Mouse (Mus musculus): ENCODE measurements around the gene Gm20388. TPM values are rescaled to one million over a fixed set of nuclear protein-coding genes. Genes with fewer than 3 reads are reported as not detected.

The Gm20388 gene
- polyA plus RNA-seq, 1 experiment from 2014 or later: 5.5 TPM

GRCm38 (mm10) chr8:122246257-122247211 is 2335.9 kb downstream of the Gm20388 start:
- peaks cover 10% of the 10 kb centered on the region for H3K4me1 ChIP-seq
- no peaks in the 10 kb centered on the region for H3K27me3 ChIP-seq
- no peaks in the 10 kb centered on the region for H3K36me3 ChIP-seq
- 38% methylated on average over 12 of the region's 12 CpGs for WGBS
- peak; percentile 55; the same call in 1 of the 2 replicates for ATAC-seq (ENCODE audit: borderline replicate concordance, extremely low read depth, low FRiP score, low TSS enrichment)
- H3K9ac ChIP-seq: no peak overlapping the region
- no peak overlapping the region for H3K4me3 ChIP-seq
- H3K27ac ChIP-seq: no peak overlapping the region
- no peak overlapping the region for H3K4me2 ChIP-seq
- no peaks in the 10 kb centered on the region for H3K9me3 ChIP-seq

DNA sequence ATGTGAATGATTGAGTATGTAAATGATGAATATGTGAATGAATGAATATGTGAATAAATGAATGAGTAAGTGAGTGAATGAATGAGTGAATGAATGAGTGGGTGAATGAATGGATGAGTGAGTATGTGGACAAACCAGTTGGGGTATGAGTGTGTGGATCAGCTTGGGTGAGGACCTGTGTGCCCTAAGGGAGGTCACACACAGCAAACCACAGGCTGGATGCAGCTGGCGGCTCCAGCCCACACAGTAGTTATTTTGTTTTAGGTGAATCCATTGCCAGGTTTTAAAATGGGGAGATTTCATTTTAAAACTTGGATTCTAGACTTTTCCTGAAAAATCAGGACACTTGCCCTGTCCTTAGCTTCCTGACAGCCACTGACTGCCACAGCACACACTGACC is 2341.1 kb downstream of the Gm20388 start:
- Histone ChIP-seq H3K4me2 (no peak overlapping the region), H3K27ac (no peak overlapping the region), H3K9me3 (no peaks in the 10 kb centered on the region), H3K4me3 (no peak overlapping the region), H3K4me1 (peaks cover 1% of the 10 kb centered on the region; the same call in 1 of the 2 replicates), H3K9ac (no peak overlapping the region), H3K27me3 (peaks cover 19% of the 10 kb centered on the region), H3K36me3 (no peaks in the 10 kb centered on the region)
- WGBS: 72% methylated on average over 1 of the region's 1 CpGs
- ATAC-seq (ENCODE audit: borderline replicate concordance, extremely low read depth, low FRiP score, low TSS enrichment): no peak

DNA sequence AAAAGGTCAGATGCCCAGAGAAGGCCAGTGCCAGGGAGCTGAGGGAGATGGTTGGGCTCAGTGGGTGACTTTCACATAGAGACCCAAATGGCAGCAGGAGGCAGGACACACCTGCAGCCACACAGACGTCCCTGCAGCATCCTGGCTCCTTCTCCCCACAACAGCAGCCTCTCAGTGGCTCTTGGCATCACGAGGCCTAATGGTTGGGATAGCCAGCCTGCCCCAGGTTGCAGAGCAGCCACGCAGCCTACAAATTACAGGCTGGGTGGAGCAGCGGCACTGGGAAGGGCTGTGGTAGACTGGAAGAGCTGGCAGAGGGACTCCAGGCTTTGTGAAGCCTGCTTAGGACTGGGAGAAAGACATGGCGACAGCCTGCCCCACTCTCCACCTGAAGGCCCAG is 2341.7 kb downstream of the Gm20388 start:
- no peaks in the 10 kb centered on the region for H3K4me1 ChIP-seq
- ATAC-seq (ENCODE audit: borderline replicate concordance, extremely low read depth, low FRiP score, low TSS enrichment): no peak
- no peaks in the 10 kb centered on the region for H3K9me3 ChIP-seq
- no peak overlapping the region for H3K4me2 ChIP-seq
- WGBS: 48% methylated on average over 5 of the region's 5 CpGs
- no peak overlapping the region for H3K9ac ChIP-seq
- peaks cover 19% of the 10 kb centered on the region for H3K27me3 ChIP-seq
- H3K36me3 ChIP-seq: no peaks in the 10 kb centered on the region
- H3K27ac ChIP-seq: no peak overlapping the region
- no peak overlapping the region for H3K4me3 ChIP-seq

DNA sequence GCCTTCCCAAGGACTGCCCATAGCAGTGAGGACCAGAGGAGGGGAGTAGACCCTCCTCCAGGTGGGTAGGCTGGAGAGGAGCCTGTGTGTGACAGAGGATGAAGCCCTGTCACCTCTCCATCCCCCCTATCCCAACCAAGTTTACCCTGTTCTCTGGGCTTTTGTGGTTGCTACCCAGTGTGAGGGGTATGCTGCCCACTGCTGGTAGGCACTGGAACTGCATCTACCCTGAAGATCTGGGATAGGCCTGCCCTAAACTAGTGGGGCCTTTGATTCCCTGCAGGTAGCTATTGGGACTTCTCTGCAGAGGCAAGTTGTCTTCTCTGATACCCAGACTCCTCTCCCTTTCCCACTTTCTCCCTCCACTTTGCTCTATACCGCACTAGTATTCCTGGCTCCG is 2348.7 kb downstream of the Gm20388 start:
- Histone ChIP-seq H3K9ac (no peak overlapping the region), H3K9me3 (no peaks in the 10 kb centered on the region), H3K27ac (no peak overlapping the region), H3K4me2 (no peak overlapping the region), H3K4me1 (no peaks in the 10 kb centered on the region), H3K36me3 (no peaks in the 10 kb centered on the region), H3K4me3 (no peak overlapping the region), H3K27me3 (peaks cover 14% of the 10 kb centered on the region)
- 64% methylated on average over 2 of the region's 2 CpGs for WGBS
- no peak for ATAC-seq (ENCODE audit: borderline replicate concordance, extremely low read depth, low FRiP score, low TSS enrichment)

DNA sequence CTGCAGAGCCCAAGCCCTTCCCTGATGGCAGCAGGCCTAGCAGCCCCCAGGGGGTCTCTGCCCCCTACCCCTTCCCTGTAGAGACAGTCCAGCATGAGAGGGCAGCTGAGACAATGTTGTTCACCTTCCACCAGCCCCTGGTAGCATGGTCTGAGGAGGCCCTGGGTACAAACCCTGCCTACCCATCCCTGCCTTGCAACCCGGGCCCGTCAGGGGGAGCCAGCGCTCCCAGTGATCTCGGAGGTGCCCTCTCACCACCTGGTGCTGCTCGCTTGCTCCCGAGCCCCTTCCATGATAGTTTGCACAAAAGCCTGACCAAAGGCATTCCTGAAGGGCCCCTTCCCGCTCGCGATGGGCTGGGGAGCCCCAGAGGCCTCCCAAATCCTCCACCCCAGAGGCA is 2350.1 kb downstream of the Gm20388 start:
- no peak overlapping the region for H3K4me2 ChIP-seq
- H3K4me3 ChIP-seq: no peak overlapping the region
- 49% methylated on average over 9 of the region's 9 CpGs for WGBS
- H3K27ac ChIP-seq: no peak overlapping the region
- peaks cover 5% of the 10 kb centered on the region for H3K27me3 ChIP-seq
- ATAC-seq (ENCODE audit: borderline replicate concordance, extremely low read depth, low FRiP score, low TSS enrichment): no peak
- H3K9ac ChIP-seq: no peak overlapping the region
- no peaks in the 10 kb centered on the region for H3K36me3 ChIP-seq
- no peaks in the 10 kb centered on the region for H3K4me1 ChIP-seq
- H3K9me3 ChIP-seq: no peaks in the 10 kb centered on the region

- 0 out of 2 replicates have a peak, but pooled peaks cover 3% of the 10 kb centered on the region for H3K27me3 ChIP-seq
- no peak for ATAC-seq (ENCODE audit: borderline replicate concordance, extremely low read depth, low FRiP score, low TSS enrichment)
- no peak overlapping the region for H3K4me3 ChIP-seq
- no peak overlapping the region for H3K4me2 ChIP-seq
- no peak overlapping the region for H3K9ac ChIP-seq
- no peaks in the 10 kb centered on the region for H3K4me1 ChIP-seq
- 61% methylated on average over 16 of the region's 16 CpGs for WGBS
- no peak overlapping the region for H3K27ac ChIP-seq
- no peaks in the 10 kb centered on the region for H3K36me3 ChIP-seq
- no peaks in the 10 kb centered on the region for H3K9me3 ChIP-seq
Measured at GRCm38 (mm10) chr8:122262835-122263234, 2352.2 kb downstream of the Gm20388 start.

DNA sequence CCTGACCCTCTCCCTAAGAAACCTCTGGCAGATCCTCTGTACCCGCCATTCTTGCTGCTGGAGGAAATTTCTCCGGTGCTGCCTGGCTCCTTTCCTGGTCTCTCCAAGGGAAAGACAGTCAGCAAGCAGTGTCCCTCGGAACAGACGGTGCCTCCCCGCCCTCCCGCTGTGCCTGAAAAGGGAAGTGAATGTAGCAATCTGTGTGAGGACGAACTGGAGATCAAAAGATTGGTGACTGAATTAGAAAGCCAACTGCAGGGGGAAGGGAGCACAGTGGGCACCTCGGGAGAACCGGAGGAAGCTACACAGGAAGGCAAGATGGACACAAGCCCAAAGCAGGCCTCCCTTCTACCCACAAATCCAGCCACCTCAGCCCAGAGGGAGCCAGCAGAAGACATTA is 2353.6 kb downstream of the Gm20388 start:
- Histone ChIP-seq H3K27ac (no peak overlapping the region), H3K4me3 (no peak overlapping the region), H3K4me2 (no peak overlapping the region), H3K36me3 (no peaks in the 10 kb centered on the region), H3K27me3 (peaks cover 6% of the 10 kb centered on the region; the same call in 1 of the 2 replicates), H3K9ac (no peak overlapping the region), H3K9me3 (no peaks in the 10 kb centered on the region), H3K4me1 (peaks cover 5% of the 10 kb centered on the region; the same call in 1 of the 2 replicates)
- 40% methylated on average over 9 of the region's 9 CpGs for WGBS
- ATAC-seq (ENCODE audit: borderline replicate concordance, extremely low read depth, low FRiP score, low TSS enrichment): no peak

DNA sequence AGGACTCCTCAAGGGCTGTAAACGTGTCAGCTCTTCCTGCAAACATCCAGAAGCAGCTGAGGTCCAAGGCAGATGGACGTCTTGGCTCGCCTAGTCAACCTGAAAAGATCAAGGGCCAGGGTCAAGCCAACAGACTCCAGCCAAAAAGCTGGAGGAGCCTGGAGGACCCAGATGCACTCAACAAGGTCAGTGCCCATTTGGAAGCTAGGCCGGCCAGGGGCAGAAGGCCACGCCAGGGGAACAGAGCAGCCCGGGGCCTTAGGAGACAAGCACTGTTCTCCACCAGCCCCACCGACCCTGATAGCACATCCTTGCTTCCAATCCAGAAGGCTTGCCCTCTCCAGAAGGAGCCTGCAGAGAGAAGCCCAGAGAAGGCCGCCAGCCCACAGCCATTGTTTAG is 2354.9 kb downstream of the Gm20388 start:
- H3K27me3 ChIP-seq: peaks cover 15% of the 10 kb centered on the region; the same call in 1 of the 2 replicates
- no peak for ATAC-seq (ENCODE audit: borderline replicate concordance, extremely low read depth, low FRiP score, low TSS enrichment)
- peaks cover 6% of the 10 kb centered on the region; the same call in 1 of the 2 replicates for H3K4me1 ChIP-seq
- no peaks in the 10 kb centered on the region for H3K36me3 ChIP-seq
- H3K27ac ChIP-seq: no peak overlapping the region
- no peak overlapping the region for H3K9ac ChIP-seq
- H3K4me3 ChIP-seq: no peak overlapping the region
- 72% methylated on average over 8 of the region's 8 CpGs for WGBS
- H3K4me2 ChIP-seq: no peak overlapping the region
- H3K9me3 ChIP-seq: no peaks in the 10 kb centered on the region

DNA sequence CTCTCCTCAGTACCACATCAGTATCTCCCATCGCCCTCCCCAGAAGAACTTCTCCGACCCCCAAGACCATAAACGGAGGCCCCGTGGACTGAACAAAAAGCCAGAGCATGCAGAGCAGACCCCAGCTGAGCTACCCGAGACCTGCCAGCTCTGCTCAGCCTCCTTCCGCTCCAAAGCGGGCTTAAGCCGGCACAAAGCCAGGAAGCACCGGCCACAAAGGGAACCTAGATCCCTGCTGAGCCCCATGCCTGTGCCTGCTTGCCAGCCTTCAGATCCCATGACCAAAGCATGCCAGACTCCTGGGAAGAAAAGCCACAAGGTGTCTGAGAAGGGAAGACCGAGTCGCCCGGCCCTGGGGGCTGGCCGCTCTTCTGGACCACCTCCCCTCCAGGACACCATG is 2356.2 kb downstream of the Gm20388 start:
- no peak for ATAC-seq (ENCODE audit: borderline replicate concordance, extremely low read depth, low FRiP score, low TSS enrichment)
- Histone ChIP-seq H3K9me3 (no peaks in the 10 kb centered on the region), H3K27me3 (peaks cover 16% of the 10 kb centered on the region; the same call in 1 of the 2 replicates)

DNA sequence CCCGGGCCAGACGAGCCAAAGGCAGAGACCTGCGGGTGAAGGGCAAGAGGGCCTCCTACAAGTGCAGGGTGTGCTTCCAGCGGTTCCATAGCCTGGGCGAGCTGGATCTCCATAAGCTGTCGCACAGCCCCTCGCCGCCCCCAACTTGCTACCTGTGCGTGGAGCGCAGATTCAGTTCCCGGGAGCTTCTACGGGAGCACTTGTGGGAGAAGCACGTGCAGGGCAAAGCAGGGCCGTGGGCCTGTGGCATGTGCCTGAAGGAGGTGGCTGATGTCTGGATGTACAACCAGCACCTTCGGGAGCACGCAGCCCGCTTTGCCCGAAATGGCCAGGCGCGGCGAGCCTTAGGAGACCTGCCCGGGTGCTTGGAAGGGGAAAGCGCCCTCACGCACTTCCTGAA is 2358.2 kb downstream of the Gm20388 start:
- Histone ChIP-seq H3K4me2 (peak overlapping the region; percentile 89), H3K27ac (no peak overlapping the region), H3K4me1 (peaks cover 6% of the 10 kb centered on the region; the same call in 1 of the 2 replicates), H3K36me3 (no peaks in the 10 kb centered on the region), H3K27me3 (peaks cover 20% of the 10 kb centered on the region; the same call in 1 of the 2 replicates), H3K9me3 (no peaks in the 10 kb centered on the region), H3K9ac (no peak overlapping the region), H3K4me3 (peak overlapping the region; percentile 43)
- 49% methylated on average over 24 of the region's 24 CpGs for WGBS
- no peak for ATAC-seq (ENCODE audit: borderline replicate concordance, extremely low read depth, low FRiP score, low TSS enrichment)

More for the DNA sequence above, 2356.2 kb downstream of the Gm20388 start:
- no peak overlapping the region for H3K4me2 ChIP-seq
- no peaks in the 10 kb centered on the region for H3K36me3 ChIP-seq
- H3K27ac ChIP-seq: no peak overlapping the region
- 66% methylated on average over 13 of the region's 13 CpGs for WGBS
- H3K9ac ChIP-seq: no peak overlapping the region
- H3K4me1 ChIP-seq: peaks cover 6% of the 10 kb centered on the region; the same call in 1 of the 2 replicates
- H3K4me3 ChIP-seq: no peak overlapping the region

DNA sequence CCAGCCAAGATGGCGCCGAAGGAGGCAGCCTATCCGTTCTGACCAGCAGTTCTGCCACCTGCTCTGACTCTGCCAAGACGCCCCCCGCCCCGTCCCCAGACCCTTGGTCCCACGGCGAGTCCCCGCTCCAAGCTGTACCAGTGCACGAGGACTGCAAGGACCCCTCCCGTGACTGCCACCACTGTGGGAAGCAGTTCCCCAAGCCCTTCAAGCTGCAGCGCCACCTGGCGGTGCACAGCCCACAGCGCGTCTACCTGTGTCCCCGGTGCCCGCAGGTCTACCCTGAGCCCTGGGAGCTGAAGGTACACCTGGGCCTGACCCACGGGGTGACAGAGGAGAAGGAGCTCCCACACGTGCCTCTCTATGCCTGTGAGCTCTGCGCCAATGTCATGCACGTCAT is 2358.8 kb downstream of the Gm20388 start:
- 7% methylated on average over 21 of the region's 21 CpGs for WGBS
- Histone ChIP-seq H3K9ac (no peak overlapping the region), H3K4me2 (peak overlapping the region; percentile 89), H3K27ac (no peak overlapping the region), H3K4me3 (peak overlapping the region; percentile 43), H3K4me1 (peaks cover 6% of the 10 kb centered on the region; the same call in 1 of the 2 replicates), H3K36me3 (no peaks in the 10 kb centered on the region), H3K27me3 (peaks cover 20% of the 10 kb centered on the region; the same call in 1 of the 2 replicates), H3K9me3 (no peaks in the 10 kb centered on the region)
- peak; percentile 35; the same call in 1 of the 2 replicates for ATAC-seq (ENCODE audit: borderline replicate concordance, extremely low read depth, low FRiP score, low TSS enrichment)

DNA sequence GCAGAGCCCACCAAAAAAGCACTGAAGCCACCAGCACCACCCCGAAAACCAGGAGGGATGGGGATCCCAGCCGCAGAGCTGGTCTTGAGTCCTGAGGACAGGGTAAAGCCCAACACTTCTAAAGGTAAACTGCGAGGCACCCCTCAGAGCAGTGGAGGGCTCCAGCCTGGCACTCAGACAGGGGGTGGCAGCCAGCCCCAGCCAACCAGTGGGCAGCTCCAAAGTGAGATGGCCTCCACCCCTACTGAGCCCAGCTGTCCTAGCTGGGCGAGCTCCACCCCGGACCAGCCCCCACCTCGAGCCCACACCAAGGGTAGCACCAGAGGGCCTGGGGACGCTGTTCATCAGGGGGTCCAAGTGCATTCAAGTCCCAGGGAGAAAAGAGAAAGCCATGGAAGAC is 2359.9 kb downstream of the Gm20388 start:
- H3K27ac ChIP-seq: no peak overlapping the region
- H3K9me3 ChIP-seq: no peaks in the 10 kb centered on the region
- H3K9ac ChIP-seq: no peak overlapping the region
- H3K36me3 ChIP-seq: no peaks in the 10 kb centered on the region
- no peak overlapping the region for H3K4me2 ChIP-seq
- no peak for ATAC-seq (ENCODE audit: borderline replicate concordance, extremely low read depth, low FRiP score, low TSS enrichment)
- WGBS: 72% methylated on average over 7 of the region's 7 CpGs
- no peak overlapping the region for H3K4me3 ChIP-seq
- H3K27me3 ChIP-seq: peaks cover 20% of the 10 kb centered on the region; the same call in 1 of the 2 replicates
- peaks cover 6% of the 10 kb centered on the region; the same call in 1 of the 2 replicates for H3K4me1 ChIP-seq

All from lung, embryonic 15.5 days (tissue).